7 mouse cellular contexts compared by ENCODE assay signal in genomic region chr3:108423844-108424801, GRCm38 (mm10). TPM values are rescaled to one million over a fixed set of nuclear protein-coding genes. Genes with fewer than 3 reads are reported as not detected.
A peak's percentile ranks its signal among the peaks of the same experiment; 100 is the strongest.
DNase-seq lines count a peak whose midpoint lies in the region; ATAC-seq and TF ChIP-seq lines count a peak whose summit lies in the region.

No protein-coding gene starts in this region.

- peak overlapping the region; percentile 26 for H3K4me3 ChIP-seq in E14TG2a.4 (replicated peaks; ENCODE audit: low read length)
- peak overlapping the region; percentile 14; the same call in 1 of the 2 replicates for H3K4me3 ChIP-seq in embryonic facial prominence, embryonic 14.5 days (ENCODE audit: low read depth, low read length)
- peak overlapping the region; percentile 29 for H3K4me3 ChIP-seq in hindbrain, embryonic 10.5 days
- peak overlapping the region; percentile 41 for H3K4me3 ChIP-seq in midbrain, embryonic 10.5 days
- H3K4me3 ChIP-seq in thymus, adult 2 months (ENCODE audit: control insufficient read depth, insufficient read depth, low read length), result no peak overlapping the region

- no peak for TF ChIP-seq POLR2A in thymus, adult 2 months (IDR thresholded peaks at IDR 0.05; ENCODE audit: control insufficient read depth, extremely low read depth, insufficient read depth, low read length, poor library complexity)

- H3K27me3 ChIP-seq in E14TG2a.4 (ENCODE audit: insufficient read depth, low read length), result peaks cover 27% of the 10 kb centered on the region
- no peaks in the 10 kb centered on the region for H3K27me3 ChIP-seq in embryonic facial prominence, embryonic 14.5 days (replicated peaks; ENCODE audit: control insufficient read depth, insufficient read depth, low read length)
- no peaks in the 10 kb centered on the region for H3K27me3 ChIP-seq in hindbrain, embryonic 10.5 days (ENCODE audit: insufficient read depth, poor library complexity, severe bottlenecking)
- no peaks in the 10 kb centered on the region for H3K27me3 ChIP-seq in midbrain, embryonic 10.5 days (ENCODE audit: low read depth, poor library complexity, severe bottlenecking)
- H3K27me3 ChIP-seq in thymus, adult 2 months (ENCODE audit: control insufficient read depth, insufficient read depth, low read length), result no peaks in the 10 kb centered on the region

- WGBS in embryonic facial prominence, embryonic 14.5 days, result 23% methylated on average over 11 of the region's 11 CpGs
- WGBS in hindbrain, embryonic 10.5 days, result 17% methylated on average over 11 of the region's 11 CpGs
- 19% methylated on average over 11 of the region's 11 CpGs for WGBS in midbrain, embryonic 10.5 days
- WGBS in thymus, adult 2 months, result 43% methylated on average over 11 of the region's 11 CpGs

- intact Hi-C loops in left cerebral cortex, postnatal 25 days (cut with DNase I), result no loop called here

- TF ChIP-seq CTCF in E14TG2a.4 (conservative IDR thresholded peaks at IDR 0.05; ENCODE audit: low read length), result no peak
- TF ChIP-seq CTCF in thymus, adult 2 months (IDR thresholded peaks at IDR 0.05; ENCODE audit: borderline replicate concordance, control insufficient read depth, extremely low read depth, insufficient read depth, low read length, poor library complexity), result no peak

- no peaks in the 10 kb centered on the region for H3K9me3 ChIP-seq in E14TG2a.4 (ENCODE audit: low read length)
- no peaks in the 10 kb centered on the region for H3K9me3 ChIP-seq in embryonic facial prominence, embryonic 14.5 days (ENCODE audit: control insufficient read depth, low read length)
- H3K9me3 ChIP-seq in hindbrain, embryonic 10.5 days, result no peaks in the 10 kb centered on the region
- H3K9me3 ChIP-seq in midbrain, embryonic 10.5 days (replicated peaks), result no peaks in the 10 kb centered on the region

- peak overlapping the region; percentile 36; the same call in 1 of the 2 replicates for H3K27ac ChIP-seq in embryonic facial prominence, embryonic 14.5 days (replicated peaks; ENCODE audit: low read depth, low read length)
- peak overlapping the region; percentile 88 for H3K27ac ChIP-seq in hindbrain, embryonic 10.5 days
- peak overlapping the region; percentile 84 for H3K27ac ChIP-seq in midbrain, embryonic 10.5 days (replicated peaks)
- no peak overlapping the region for H3K27ac ChIP-seq in thymus, adult 2 months (ENCODE audit: control insufficient read depth, insufficient read depth, low read length)

- peak; percentile 49 for DNase-seq in R1 (ENCODE audit: low read depth, low spot score)
- DNase-seq in embryonic facial prominence, embryonic 14.5 days (ENCODE audit: low spot score), result peak; percentile 94
- peak; percentile 50 for DNase-seq in hindbrain, embryonic 10.5 days (ENCODE audit: low spot score)
- peak; percentile 71 to 74 for DNase-seq in left cerebral cortex, postnatal 25 days (ENCODE audit: low spot score in 2 of 2)
- DNase-seq in midbrain, embryonic 10.5 days (ENCODE audit: low spot score), result peak; percentile 50
- peak; percentile 61 for DNase-seq in thymus, adult 2 months

- H3K9ac ChIP-seq in embryonic facial prominence, embryonic 14.5 days (ENCODE audit: low read depth, low read length), result peak overlapping the region; percentile 28; the same call in 1 of the 2 replicates

- ATAC-seq in embryonic facial prominence, embryonic 14.5 days (ENCODE audit: low read depth), result peak; percentile 87

- peak overlapping the region; percentile 46 for H3K4me2 ChIP-seq in embryonic facial prominence, embryonic 14.5 days (ENCODE audit: low read depth, low read length)

- peaks cover 44% of the 10 kb centered on the region for H3K36me3 ChIP-seq in E14TG2a.4 (ENCODE audit: insufficient read depth, low read length)
- peaks cover 38% of the 10 kb centered on the region for H3K36me3 ChIP-seq in embryonic facial prominence, embryonic 14.5 days (ENCODE audit: control insufficient read depth, insufficient read depth, low read length)
- H3K36me3 ChIP-seq in hindbrain, embryonic 10.5 days, result peaks cover 43% of the 10 kb centered on the region
- H3K36me3 ChIP-seq in midbrain, embryonic 10.5 days, result peaks cover 49% of the 10 kb centered on the region
- peaks cover 30% of the 10 kb centered on the region for H3K36me3 ChIP-seq in thymus, adult 2 months (ENCODE audit: control insufficient read depth, insufficient read depth, low read length)

- peaks cover 65% of the 10 kb centered on the region for H3K4me1 ChIP-seq in E14TG2a.4 (replicated peaks; ENCODE audit: low read depth, low read length)
- H3K4me1 ChIP-seq in embryonic facial prominence, embryonic 14.5 days (ENCODE audit: control insufficient read depth, insufficient read depth, low read length), result peaks cover 14% of the 10 kb centered on the region
- H3K4me1 ChIP-seq in hindbrain, embryonic 10.5 days (replicated peaks), result peaks cover 59% of the 10 kb centered on the region
- H3K4me1 ChIP-seq in midbrain, embryonic 10.5 days, result peaks cover 58% of the 10 kb centered on the region
- peaks cover 5% of the 10 kb centered on the region for H3K4me1 ChIP-seq in thymus, adult 2 months (replicated peaks; ENCODE audit: control insufficient read depth, insufficient read depth, low read length)

RNA-seq across cellular contexts. Expression of gene Celsr2, which starts 8.8 kb away (rescaled TPM):
- 11.8 and 13.9 TPM in 2 replicates for polyA plus RNA-seq in embryonic facial prominence, embryonic 14.5 days (2014; fragmentation: Nextera tagmentation; extraction: Ambion mirVana)
- 58.1 and 79.1 TPM in 2 replicates for polyA plus RNA-seq in hindbrain, embryonic 10.5 days (2016; fragmentation: Nextera tagmentation; extraction: Ambion mirVana)
- total RNA-seq in left cerebral cortex, postnatal 25 days (2021), result 100 to 1,000 TPM; 160 to 168 TPM
- polyA plus RNA-seq in midbrain, embryonic 10.5 days (2016; fragmentation: Nextera tagmentation; extraction: Ambion mirVana), result 53.7 and 67.5 TPM in 2 replicates
- 28.2 and 37.6 TPM in 2 replicates for polyA plus RNA-seq in thymus, adult 2 months (2012; rRNA removed)

RNA-seq across cellular contexts. Expression of gene Sars, which starts 20.9 kb away (rescaled TPM):
- polyA plus RNA-seq in embryonic facial prominence, embryonic 14.5 days (2014; fragmentation: Nextera tagmentation; extraction: Ambion mirVana), result 111 and 125 TPM in 2 replicates
- polyA plus RNA-seq in hindbrain, embryonic 10.5 days (2016; fragmentation: Nextera tagmentation; extraction: Ambion mirVana), result 161 and 177 TPM in 2 replicates
- 100 to 1,000 TPM; 207 to 212 TPM for total RNA-seq in left cerebral cortex, postnatal 25 days (2021)
- polyA plus RNA-seq in midbrain, embryonic 10.5 days (2016; fragmentation: Nextera tagmentation; extraction: Ambion mirVana), result 179 and 187 TPM in 2 replicates
- polyA plus RNA-seq in thymus, adult 2 months (2012; rRNA removed), result 45.7 and 46.5 TPM in 2 replicates

RNA-seq across cellular contexts. Expression of gene Psrc1, which starts 40.5 kb away (rescaled TPM):
- polyA plus RNA-seq in embryonic facial prominence, embryonic 14.5 days (2014; fragmentation: Nextera tagmentation; extraction: Ambion mirVana), result 31.2 and 38.1 TPM in 2 replicates
- polyA plus RNA-seq in hindbrain, embryonic 10.5 days (2016; fragmentation: Nextera tagmentation; extraction: Ambion mirVana), result 75.8 and 89.8 TPM in 2 replicates
- total RNA-seq in left cerebral cortex, postnatal 25 days (2021), result 10 to 100 TPM; 12.9 to 18.6 TPM
- polyA plus RNA-seq in midbrain, embryonic 10.5 days (2016; fragmentation: Nextera tagmentation; extraction: Ambion mirVana), result 93.3 and 105 TPM in 2 replicates
- 27.9 and 29.9 TPM in 2 replicates for polyA plus RNA-seq in thymus, adult 2 months (2012; rRNA removed)

RNA-seq across cellular contexts. Expression of gene Mybphl, which starts 59.4 kb away (rescaled TPM):
- polyA plus RNA-seq in embryonic facial prominence, embryonic 14.5 days (2014; fragmentation: Nextera tagmentation; extraction: Ambion mirVana), result not detected in 2 replicates
- polyA plus RNA-seq in hindbrain, embryonic 10.5 days (2016; fragmentation: Nextera tagmentation; extraction: Ambion mirVana), result not detected in 2 replicates
- total RNA-seq in left cerebral cortex, postnatal 25 days (2021), result under 1 TPM; 0.25 to 0.85 TPM
- 0.09 TPM in 1 of 2 replicates, not detected in the other for polyA plus RNA-seq in midbrain, embryonic 10.5 days (2016; fragmentation: Nextera tagmentation; extraction: Ambion mirVana)
- polyA plus RNA-seq in thymus, adult 2 months (2012; rRNA removed), result 8.3 and 16.6 TPM in 2 replicates
